Mouse (Mus musculus): Measurements from ENCODE around the gene Fam8a1.
A peak's percentile ranks its signal among the peaks of the same experiment; 100 is the strongest.

Fam8a1 gene

DNA sequence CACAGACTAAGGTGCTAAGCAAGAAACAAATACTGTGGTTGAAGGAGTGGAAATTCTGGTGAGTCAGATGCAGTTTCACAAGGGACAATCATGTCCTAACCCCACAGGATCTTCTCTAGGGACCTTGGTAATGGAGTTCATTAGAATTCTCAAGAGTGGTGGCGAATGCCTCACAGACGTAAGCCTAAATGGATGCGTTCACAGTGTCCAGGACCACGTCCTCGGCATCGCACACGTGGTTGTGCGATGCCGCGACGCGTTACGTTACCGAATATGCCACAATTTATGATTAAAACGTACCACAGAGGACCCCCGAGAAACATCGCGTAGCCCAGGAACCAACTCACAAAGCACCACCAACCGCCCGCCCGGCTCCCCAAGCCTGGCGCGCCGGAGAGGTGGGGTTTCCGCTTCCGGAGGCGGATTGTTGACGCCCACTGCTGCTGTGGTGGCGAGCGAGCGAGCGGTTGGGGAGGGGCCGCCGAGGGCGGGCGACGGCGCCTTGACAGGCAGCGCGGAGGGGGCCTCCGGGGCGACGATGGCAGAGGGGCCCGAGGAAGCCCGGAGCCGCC lies at the start of gene Fam8a1:
Gene Fam8a1, plus strand, starts transcription at position 475 of the 572 bp plus-strand sequence.
- DNase-seq = peak; percentile 85

- DNase-seq = no peak
These were observed 49.7 kb upstream of the Fam8a1 start for GRCm38 (mm10) chr13:46619633-46620032.

- DNase-seq = no peak
These were observed 48.2 kb upstream of the Fam8a1 start for GRCm38 (mm10) chr13:46620964-46621757.

DNA sequence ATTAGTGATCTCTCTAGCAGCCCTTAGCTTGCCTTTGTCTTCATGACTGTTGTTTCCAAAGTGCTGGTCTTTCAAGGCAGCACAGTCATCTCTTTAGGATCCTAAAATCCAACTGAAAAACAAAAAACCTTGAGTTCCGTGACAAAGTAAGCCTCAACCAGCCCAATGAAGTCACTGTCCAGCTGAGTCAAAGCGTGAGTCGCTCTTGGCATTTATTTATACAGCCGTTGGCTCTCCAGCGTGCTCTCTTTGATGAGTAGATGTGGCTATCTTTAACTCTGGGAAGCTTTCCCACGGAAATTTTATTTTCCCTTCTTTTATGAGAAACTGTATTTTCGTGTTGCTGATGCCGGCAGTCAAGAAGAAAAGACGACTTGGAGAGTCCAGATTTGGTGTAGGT lies 42.7 kb upstream of the Fam8a1 start:
- no peak for DNase-seq

DNA sequence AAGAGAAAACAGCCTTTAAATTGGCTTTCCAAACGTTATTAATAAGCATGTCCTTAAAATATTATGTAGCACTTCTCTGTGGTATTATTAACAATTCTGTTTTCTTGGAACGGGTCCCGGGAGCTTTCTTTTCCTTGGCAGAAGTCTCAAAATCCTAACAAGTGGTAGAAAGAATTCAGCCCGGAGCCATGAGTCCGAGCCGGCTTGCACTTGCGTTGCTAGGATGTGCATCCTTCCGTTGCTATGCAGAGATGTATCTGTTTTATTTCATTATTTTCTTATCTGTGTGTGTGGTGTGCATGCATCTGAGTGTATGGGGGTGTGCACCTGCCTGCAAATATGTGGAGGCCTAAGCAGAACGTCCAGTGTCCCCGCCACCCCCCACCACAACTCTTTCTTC lies 41.5 kb upstream of the Fam8a1 start:
- DNase-seq = no peak

- no peak for DNase-seq
These were observed 39.9 kb upstream of the Fam8a1 start for GRCm38 (mm10) chr13:46629391-46629790.

- DNase-seq = no peak
These were observed 36.5 kb upstream of the Fam8a1 start for GRCm38 (mm10) chr13:46632796-46633195.

- DNase-seq = peak; percentile 11
These were observed 35.8 kb upstream of the Fam8a1 start for GRCm38 (mm10) chr13:46633320-46634132.

- no peak for DNase-seq
These were observed 35.2 kb upstream of the Fam8a1 start for GRCm38 (mm10) chr13:46634133-46634488.

DNA sequence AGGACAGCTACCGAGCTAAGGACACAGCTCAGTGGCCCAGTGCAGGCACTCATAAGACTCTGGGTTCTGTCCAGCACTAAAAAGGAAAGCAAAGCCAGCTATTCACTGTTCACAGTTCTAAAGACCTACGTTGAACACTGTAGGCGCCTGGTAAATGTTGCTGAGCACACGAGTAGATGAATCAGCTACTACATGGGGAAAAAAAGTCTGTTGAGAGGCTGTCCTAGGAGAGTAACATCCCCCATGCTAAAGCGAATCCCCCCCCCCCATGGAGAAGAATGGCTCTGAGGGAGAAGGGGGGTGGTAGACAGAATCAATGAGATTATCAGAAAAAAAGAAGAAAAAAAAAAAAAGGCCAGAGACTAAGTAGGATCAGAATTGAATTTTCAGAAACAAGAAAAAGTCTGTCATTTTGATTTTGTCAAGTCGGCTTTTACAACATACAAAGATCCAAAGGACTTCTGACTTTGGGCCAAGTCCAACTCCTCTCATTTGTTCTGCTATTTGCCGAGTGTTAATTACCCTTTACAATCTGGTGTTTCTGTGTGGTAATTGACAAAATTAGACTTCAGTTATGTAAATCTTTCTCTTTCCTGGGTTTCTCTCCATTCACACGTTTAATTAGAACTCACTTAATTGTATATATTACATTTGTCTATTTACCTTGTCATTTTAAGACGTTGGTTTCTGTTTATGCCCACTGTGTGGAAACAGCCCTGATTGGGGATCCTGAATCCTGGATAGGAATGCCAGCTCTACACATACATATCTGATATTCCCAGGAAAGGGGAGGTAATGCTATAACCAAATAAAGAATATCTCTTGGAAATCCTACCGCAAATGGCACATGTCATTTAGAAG lies 28.5 kb upstream of the Fam8a1 start:
- no peak for DNase-seq

GRCm38 (mm10) chr13:46642318-46642717 lies 27.0 kb upstream of the Fam8a1 start:
- no peak for DNase-seq

- DNase-seq = no peak
These were observed 25.1 kb upstream of the Fam8a1 start for GRCm38 (mm10) chr13:46644175-46644574.

- DNase-seq = no peak
These were observed 23.8 kb upstream of the Fam8a1 start for GRCm38 (mm10) chr13:46645476-46645875.

DNA sequence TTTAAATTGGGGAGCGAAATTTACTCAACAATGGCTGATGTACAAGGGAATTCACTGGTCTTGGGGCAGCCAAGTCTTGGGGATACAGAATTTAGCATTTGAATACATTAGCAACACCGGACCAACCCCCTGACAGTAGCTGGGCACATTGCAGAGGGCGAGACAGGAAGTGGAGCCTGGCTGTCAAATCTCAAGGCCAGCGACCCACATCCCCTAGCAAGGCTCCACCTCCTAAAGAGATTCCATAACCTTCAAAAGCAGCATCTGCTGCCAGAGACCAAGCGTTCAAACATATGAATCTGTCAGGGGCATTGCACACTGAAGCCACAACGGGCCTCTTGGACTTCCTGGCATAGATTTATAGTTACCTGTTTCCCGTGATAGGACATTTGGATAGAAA lies 17.5 kb upstream of the Fam8a1 start:
- DNase-seq = no peak

DNA sequence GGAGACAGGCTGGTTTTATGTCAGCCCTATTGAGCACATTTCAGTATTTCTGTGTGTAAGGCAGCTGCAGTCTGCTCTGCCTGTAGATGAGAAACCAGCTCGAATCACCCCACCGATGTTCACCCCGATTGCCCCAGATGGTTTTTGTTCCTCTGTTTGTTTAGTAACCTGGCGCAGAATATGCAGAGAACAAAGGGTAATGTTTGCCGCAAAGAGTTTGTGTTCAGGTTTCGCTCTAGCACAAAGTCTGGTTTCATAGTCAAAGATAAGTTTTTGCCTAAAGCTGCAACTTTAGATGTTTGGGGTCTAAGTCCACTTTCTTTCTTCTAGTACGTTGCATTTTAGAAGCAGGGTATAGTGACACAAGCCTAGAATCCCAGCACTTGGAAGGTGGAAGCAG lies 16.7 kb upstream of the Fam8a1 start:
- DNase-seq = no peak

DNA sequence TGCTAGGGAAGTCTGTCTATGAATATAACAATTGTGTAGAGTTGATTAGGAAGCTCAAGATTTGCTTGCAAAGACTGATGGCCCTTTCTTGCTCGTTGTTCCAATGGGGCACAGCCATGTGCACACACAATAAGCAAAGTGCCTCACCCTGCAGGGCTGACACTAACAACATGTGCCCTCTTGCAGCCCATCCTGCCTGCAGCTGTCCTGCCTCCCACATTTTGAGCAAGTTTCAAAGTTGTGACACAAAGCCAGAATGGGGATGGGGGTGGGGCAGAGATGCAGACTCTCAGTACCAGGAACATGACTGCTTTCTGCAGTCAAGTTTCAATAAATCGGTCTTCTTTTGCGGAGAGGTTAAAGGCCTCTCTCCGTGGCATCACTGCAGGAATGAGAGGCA lies 15.7 kb upstream of the Fam8a1 start:
- no peak for DNase-seq

- DNase-seq = no peak
These were observed 14.8 kb upstream of the Fam8a1 start for GRCm38 (mm10) chr13:46654566-46654965.

DNA sequence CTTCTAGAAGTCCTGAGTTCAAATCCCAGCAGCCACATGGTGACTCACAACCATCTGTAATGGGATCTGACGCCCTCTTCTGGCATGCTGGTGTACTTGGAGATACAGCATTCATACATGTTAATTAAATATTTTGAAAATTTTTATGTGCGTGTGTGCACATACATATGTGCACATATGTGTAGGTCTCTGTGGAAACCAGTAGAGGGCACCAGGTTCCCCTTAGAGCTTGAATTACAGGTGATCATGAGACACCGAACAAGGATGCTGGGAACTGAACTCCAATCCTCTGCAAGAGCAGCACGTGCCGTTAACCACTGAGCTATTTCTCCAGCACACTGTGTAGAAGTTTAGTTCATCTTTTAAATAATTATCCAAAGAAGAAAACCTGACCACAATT lies 10.1 kb upstream of the Fam8a1 start:
- no peak for DNase-seq

DNA sequence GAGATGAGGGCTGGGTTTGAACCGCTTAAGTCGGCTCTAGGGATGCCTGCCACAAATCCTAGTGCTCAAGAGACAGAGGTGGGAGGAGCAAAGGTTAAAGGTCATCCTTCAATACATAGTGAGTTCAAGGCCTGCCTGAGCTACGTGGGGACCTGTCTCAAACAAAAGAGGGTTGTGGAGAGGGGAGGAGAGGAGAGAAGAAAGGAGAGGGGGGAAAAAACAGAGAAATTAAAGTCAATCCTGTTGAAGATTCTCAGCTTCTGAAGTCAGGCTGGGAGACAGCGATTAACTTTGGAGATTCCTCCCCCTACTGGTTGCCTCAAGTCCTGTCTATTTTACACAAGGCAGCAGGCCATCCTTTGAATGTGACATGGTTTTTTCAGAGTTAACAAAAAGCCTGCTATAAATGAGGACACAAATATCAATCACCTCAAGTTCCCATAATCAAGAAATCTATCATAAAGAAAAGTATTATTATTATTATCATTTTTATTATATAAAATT lies 5.8 kb upstream of the Fam8a1 start:
- no peak for DNase-seq

DNA sequence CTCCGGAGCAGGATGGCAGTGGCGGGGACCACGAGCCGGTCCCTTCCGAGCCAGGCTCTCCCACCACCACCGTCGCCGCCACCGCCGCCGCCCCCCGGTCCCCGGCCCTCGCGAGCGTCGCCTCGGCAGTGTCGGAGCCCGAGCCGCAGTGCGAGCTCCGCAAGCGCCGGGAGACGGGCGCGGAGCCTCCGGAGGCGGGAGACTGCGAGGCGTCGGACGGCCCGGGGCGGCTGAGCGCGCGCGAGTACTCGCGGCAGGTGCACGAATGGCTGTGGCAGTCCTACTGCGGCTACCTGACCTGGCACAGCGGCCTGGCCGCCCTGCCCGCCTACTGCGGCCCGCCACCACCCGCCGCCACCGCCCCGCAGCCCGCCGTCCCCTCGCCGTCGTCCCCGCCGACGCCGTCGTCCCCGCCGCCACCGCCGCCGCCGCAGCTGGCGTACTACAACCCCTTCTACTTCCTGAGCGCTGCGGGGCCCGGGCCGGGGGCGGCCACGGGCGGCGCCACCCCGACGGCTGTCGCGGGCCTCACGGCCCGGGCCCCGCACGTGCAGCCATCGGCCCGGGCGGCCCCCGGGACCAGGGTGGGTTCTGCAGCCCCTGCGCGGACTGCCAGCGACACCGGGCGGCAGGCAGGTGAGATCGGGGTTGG lies 424 bp downstream of the Fam8a1 start:
- DNase-seq = peak; percentile 20

- no peak for DNase-seq
These were observed 1.2 kb downstream of the Fam8a1 start for GRCm38 (mm10) chr13:46670514-46670913.

DNA sequence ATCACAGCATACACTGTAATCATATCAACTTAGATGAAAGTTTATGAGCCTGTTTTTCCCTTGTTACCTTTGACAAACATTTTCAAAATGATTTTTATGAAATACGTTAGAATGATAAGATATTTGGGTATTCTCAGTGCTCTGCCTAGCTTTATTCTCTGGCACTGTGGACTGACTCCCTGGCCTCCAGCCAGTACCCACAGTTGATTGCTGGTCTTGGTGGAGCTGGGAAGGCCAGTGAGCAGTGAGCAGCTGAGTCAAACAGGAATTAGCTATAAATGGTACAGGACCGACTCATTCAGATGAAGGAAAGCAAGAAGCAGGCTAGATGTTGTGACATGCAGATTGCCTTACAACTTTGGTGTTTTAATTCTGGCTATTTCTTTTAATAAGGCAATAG lies 5.3 kb downstream of the Fam8a1 start:
- peak; percentile 23 for DNase-seq
